Mouse (Mus musculus) cerebellum, adult 9-10 months (tissue): ENCODE results near the gene Ctdnep1.

Experiments used
- DNase-seq: peaks from one replicate; pipeline ENCODE4 v3.0.0; 2022

Ctdnep1 gene

DNA sequence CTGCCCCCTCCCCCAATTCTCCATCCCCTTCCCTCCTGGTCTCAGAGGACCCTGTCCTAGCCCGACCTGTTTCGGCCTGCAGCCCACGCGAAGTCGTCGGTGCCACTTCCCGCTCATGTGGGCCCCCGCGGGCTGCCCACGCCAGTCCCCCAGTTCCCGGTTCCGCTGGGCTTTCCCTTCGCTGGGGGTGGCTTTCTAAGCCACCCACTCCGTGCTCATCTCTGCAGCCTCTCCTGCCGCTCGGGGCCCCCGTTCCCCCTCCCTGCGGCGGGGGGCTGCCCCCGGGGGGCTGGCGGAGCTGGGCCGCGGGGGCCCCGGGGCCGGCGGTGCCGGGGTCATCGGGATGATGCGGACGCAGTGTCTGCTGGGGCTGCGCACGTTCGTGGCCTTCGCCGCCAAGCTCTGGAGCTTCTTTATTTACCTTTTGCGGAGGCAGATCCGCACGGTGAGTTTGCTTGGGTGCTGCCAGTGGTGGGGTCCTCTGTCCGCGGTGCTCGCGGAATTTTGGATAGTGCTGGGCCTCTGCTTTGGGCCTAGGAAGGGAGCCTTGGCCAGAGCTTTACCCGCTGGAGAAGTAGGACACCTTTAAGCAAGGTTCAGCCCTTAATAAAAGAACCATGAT is at the start of gene Ctdnep1:
Gene Ctdnep1, plus strand, starts transcription at position 16 of the 622 bp plus-strand sequence.
- DNase-seq: peak; percentile 54

DNA sequence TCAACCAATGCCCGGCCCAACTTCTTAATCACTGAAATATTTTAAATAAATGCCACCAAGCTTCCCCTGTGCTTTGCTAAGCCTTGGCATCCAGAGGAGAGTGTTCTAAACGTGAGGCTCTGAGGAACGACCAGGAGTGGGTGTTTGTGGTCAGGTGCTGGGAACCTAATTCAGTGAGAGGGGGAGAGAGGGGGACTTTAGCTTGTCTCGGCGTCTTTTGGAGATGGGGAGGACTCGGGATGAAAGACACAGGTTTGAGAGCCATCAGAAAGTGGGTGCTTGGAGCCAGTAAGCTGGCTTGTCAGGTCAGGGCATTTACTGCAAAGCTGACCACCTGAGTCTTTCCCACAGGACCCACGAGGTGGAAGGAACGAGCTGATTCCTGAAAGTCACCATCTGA is 49.2 kb upstream of the Ctdnep1 start:
- DNase-seq: no peak

- peak; percentile 16 for DNase-seq
Measured at GRCm38 (mm10) chr11:69932254-69932653, 48.7 kb upstream of the Ctdnep1 start.

GRCm38 (mm10) chr11:69933066-69933465 is 47.9 kb upstream of the Ctdnep1 start:
- DNase-seq: peak; percentile 15

DNA sequence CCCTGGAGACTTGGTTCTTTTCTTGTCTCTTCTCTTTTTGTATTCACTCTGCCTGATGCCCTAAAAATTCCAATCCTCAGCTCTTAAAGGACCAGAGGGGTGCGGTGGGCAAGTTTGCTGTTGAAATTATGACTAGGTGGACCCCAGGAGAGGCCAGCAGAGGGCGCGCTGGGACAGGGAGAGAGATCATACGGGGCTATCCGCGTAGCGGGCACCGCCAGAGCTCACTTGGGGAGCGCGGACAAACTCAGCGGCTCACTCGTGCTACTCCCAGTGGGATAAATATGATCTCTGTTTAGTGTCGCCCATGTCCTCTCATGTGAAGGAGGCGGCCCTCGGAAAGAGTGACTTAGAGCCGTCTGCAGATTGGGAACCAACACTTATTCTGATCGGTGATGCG is 46.8 kb upstream of the Ctdnep1 start:
- peak; percentile 87 for DNase-seq

DNA sequence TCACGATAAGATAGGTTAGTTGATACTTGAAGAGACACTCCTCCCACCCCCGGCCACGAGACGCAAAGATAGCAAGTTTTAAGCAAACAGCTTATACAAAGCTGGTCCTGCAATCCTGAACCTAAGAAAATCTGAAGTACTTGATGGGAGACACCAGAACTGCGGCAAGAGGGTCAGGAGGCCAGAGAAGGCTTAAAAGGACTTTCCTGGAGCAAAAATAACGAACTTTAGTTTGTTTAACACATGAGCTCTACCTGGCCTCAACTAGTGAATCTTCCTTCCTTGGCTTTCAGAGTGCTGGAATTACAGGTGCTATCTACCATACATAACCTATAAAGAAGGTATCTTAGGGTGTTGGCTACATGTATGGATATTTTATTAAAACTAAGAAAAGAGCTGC is 46.3 kb upstream of the Ctdnep1 start:
- DNase-seq: peak; percentile 13

DNA sequence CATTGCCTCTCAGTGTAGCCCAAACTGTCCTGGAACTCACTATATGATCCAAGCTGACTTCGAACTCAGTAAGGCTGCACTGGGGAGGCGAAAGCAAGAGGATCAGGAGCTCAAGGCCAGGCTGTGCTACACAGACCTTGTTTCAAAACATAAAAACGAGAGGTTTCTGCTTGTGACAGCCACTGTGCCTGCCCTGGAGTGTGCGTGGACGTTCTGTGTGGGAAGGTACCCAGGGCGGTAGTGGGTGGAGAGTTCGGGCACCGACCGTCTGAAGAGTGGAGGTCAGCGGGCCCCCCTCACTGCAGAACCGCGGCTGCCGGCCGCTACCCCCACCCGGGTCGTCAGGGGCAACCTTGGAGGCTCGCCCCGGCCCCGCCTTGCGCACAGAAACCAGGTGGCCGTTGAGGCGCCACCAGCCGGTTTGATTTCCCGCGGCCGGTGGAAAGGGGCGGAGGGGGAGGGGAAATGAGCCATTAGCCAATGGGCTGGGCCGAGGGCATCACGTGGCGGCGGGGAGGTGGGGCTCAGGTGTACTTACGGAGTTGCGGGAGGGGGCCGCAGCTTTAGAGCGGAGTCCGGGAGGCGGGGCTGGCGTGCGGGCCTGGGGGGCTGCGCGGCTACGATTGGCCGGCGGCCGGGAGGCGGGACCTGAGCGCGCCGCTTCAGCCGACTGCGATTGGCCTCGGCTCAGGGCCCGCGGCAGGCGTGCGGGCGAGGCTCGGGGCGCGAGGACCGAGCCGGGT is 45.6 kb upstream of the Ctdnep1 start, which contains the start of gene Ybx2:
Gene Ybx2, plus strand, starts transcription at position 660 of the 743 bp plus-strand sequence.
- peak; percentile 92 for DNase-seq

GRCm38 (mm10) chr11:69936156-69936555 is 44.8 kb upstream of the Ctdnep1 start:
- DNase-seq: peak; percentile 35

DNA sequence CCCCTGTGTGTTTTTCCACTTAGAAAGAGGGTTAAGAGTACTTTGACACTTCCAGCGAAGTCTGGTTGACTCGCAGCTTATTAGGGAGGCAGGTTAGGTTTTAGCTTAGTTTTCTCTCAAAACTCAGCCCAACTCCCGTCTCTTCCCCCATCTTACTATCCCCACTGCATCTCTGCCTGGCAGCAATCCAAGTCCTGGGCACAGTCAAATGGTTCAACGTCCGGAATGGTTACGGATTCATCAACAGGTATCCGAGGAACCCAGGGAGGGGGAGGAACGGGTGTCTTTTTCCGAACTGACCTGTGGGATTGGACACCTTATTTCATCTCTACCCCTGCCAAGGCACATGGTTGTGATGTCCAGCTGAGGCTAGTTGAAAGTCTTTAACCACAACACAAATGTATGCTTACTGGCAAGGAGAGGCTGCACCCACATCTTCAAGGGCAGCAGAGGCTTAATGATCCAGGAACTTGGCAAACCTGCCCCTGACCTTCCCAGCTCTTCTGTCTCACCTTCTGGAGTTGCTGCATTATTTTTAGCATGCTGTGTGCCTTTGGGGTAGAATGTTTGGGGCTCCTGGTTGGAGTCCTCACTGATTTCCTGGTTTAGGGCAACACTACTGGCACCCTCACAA is 44.1 kb upstream of the Ctdnep1 start:
- peak; percentile 41 for DNase-seq

GRCm38 (mm10) chr11:69937385-69937784 is 43.6 kb upstream of the Ctdnep1 start:
- no peak for DNase-seq

DNA sequence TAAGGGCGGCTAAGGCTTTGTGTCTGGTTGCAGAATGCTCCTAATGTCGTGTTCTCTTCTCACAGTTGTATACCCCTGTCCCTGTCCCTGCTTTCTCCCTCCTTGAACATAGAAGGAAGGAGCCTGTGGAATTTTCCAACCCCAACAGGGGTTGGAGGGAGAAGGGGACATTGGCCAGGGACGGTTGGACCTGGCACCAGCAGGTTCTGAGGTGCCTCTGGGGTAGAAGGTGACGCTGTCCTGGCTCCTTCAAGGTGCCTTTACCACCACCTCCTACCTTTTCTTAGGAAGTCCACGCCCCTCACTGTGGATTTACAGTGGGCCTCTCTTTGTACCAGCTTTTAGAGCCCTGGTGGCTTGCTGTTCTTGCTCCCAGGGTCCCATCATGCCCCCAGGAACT is 43.1 kb upstream of the Ctdnep1 start:
- DNase-seq: no peak

DNA sequence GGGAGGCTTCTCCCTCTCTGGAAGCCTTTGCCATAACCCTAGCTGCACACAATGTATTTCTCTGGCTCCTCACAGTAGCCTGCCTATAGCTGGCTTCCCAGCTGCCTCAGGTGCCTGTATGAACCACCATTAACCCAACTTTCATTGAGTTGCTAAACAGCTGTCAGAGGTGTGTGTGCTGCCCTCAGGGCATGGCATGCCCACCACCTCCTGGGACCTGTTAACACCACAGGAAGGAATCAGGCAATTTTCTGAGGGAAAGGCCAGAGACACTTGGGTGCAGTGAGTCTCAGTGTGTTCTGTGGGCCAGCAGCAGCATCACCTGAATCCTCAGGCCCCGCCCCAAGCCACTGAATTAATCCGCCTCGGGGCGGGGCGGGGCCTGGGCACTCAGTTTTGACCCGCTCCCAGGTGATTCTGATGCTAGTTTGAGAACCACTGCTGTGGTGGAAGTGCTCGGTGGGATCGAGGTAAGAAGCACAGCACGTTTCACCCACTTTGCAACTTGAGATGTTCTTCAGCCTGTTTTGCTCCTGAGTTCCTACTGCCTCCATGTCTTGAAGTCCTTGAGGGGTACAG is 42.5 kb upstream of the Ctdnep1 start:
- DNase-seq: no peak

- no peak for DNase-seq
Measured at GRCm38 (mm10) chr11:69939181-69939580, 41.8 kb upstream of the Ctdnep1 start.

DNA sequence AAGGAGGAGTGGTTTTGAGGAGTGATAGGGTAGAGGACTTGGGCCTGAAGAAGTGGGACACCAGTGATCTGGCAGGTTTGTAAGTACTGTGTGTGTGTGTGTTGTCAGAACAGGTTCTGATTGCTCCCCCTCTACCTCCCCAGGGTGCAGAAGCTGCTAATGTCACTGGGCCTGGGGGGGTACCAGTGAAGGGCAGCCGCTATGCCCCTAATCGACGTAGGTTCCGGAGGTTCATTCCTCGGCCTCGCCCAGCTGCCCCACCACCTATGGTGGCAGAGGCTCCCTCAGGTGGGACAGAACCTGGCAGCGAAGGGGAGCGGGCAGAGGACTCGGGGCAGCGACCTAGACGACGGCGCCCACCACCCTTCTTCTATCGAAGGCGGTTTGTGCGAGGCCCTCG is 41.2 kb upstream of the Ctdnep1 start:
- DNase-seq: no peak

- no peak for DNase-seq
Measured at GRCm38 (mm10) chr11:69940962-69941361, 40.0 kb upstream of the Ctdnep1 start.

DNA sequence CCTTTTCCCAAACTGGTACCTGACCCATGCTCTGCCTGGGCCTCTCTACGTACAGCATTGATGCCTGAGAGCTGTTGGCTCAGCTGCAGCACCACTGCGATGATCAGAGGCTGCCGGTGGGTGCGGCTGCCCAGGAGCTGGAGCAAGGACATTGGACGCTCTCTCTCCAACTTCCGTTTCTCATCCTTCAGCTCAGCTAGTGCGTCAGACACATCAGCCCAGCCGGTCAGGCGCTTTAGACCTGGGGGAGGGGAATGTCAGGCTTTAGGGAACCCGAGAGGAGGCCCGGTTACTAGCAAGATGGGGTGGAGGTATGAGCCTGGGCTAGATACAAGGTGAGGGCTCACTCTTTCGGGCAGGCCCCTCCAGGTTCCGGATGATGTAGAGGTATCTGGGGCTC is 35.7 kb upstream of the Ctdnep1 start:
- no peak for DNase-seq

DNA sequence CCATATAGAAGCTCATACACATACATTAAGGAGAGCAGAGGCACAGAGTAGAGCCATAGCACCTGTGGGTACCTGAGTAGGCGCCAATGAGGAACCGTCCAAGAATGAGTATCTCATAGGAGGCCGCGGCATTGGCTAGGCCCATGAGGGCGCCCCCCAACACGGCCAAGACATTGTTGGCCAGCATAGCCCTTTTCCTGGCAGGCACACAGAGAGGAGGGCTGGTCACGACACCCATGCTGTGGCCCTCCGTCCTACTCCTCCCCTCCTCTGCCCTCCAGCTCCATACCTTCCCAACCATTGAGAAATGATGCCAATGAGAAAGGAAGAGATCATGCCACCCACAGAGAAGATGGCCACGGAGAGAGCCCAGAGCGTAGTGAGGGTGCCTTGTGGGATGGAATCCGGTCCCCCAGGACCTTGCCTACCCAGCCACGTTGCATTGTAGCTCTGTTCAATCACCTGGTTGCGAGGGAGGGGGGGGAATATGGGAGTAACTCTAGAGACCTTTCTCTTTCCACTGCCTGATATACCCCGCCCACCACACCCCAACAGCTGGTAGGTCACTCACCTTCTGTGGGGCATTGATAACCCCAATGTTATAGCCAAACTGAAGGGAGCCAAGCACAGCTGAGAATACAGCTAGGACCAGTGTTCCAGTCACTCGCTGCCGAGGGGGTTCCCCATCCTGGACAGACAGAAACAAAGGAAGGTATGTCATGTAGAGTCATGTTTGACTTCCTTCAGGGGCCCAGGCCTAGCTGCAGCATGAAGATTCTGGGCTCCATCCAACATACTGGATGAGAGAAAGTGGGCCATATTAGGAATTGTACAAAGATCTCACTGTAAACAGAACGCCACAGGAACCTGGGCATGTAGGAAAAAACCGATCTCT is 34.7 kb upstream of the Ctdnep1 start:
- no peak for DNase-seq

DNA sequence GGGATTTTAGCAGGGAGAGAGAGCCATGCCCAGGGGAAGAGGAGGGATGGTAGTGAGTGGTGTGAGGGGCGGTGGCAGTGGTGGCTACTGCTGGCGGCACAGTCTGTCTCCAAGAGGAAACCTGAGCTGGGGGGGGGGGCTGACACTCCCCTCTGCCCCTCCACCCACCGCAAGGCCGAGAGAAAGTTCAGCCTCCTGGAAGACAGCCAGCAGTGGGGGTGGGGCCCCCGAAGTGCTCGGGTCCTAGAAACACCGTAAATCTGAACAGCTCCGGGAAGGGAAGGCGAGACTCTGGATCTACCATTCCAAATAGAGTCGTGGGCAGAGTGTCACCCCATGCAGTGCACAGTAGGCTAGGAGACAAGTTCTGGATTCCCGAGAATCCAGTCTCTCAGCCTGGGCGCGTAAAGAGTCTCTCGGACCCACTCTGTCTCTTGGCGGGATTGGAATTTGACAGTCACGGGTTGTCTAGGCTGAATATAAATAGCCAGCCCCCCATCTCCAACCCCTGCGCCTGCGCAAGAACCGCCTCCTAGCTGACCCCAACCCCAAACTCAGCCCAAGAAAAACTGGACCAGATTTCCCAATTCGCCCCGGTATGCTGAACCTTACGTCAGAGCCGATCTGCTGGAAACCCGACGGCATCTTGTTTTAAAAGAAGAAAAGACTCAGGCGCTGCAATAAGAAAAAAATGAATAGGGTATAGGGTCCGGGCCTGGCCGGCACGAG is 33.5 kb upstream of the Ctdnep1 start:
- DNase-seq: no peak

DNA sequence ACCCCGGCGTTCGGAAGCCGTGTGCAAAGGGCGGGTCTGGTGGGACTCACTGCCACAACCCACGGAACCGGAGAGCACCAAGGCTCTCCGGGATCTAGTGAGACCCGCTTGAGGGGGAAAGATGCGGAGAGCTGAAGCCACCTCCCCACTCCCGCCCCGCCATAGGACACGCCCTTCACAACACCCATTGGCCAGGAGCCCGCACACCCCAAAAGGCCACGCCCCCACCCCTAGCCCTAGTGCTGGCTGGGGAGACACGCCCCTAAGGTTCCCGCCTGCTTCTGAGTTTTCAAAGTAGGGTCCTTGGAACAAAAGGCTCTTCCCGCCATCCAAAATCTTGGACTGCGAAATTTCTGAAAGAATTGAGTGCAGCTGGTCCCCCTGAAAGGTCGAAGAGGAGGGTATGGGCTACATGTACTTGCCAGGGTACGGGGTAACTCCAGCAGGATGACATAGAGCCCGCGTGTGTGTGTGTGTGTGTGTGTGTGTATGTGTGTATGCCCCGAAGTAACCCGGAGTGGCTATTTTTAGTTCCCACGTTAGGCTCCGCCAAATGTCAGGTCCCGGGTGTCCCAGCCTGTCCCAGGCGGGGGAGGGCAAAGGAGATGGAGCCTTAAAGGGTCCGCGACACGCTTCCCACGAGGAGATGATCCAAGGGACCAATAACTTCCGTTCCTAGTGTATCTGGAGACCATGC is 32.7 kb upstream of the Ctdnep1 start, which contains the start of gene Slc2a4:
Gene Slc2a4, minus strand, starts transcription at position 123 of the 697 bp plus-strand sequence.
- DNase-seq: peak; percentile 42

DNA sequence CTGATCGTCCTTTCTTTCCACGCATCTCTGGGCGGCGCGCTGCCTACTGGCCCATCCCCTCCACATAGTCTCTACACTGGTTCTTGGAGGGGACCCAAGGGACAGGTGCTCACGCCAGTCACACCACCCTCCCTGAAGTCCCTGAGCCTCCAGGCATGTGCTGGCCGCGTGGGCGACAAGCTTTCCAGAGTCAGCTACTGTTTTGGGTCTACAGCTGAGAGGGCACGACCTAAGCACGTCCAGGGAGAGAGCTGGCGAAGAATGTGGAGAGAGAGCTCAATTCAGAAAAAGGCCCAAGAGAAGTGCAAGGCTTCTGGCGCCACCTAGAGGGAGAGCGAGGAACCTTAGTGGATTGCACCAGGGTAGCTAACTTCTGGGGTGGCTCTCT is 32.2 kb upstream of the Ctdnep1 start:
- DNase-seq: peak; percentile 82

- DNase-seq: no peak
Measured at GRCm38 (mm10) chr11:69950807-69951459, 30.0 kb upstream of the Ctdnep1 start.
